Mouse (Mus musculus) brain, adult 2 months (tissue): ENCODE data around the gene Nrde2.
A peak's percentile ranks its signal among the peaks of the same experiment; 100 is the strongest.

Experiments used
- DNase-seq: peaks from one replicate; pipeline ENCODE4 v3.0.0; 2011; ENCODE audit warnings: low read depth, low spot score

The Nrde2 gene

DNA sequence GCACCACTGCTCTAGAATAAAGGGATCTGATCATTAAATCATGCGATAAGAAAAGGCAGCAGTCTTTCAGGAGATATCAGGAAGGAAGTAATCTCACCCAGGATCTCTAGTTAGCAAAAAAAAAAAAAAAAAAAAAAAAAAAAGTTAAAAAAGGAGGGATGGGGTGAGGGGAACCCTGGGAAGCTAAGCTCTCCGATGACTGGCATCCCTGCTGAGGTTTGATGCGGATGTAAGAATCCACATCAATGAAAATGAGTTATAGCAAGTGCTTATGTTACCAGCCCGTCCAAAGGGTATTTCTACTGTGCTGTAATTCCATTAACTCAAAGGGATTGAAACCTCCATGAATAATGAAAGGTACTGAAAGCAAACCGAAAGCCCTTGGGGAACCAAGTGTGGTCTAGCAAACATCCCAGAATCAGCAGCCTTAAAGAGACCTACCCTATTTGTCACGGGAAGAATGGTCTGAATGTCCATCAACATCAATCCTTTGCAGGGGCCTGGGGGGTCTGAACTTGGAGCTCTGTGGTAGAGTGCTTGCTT is 19.5 kb upstream of the Nrde2 start:
- DNase-seq, result no peak

DNA sequence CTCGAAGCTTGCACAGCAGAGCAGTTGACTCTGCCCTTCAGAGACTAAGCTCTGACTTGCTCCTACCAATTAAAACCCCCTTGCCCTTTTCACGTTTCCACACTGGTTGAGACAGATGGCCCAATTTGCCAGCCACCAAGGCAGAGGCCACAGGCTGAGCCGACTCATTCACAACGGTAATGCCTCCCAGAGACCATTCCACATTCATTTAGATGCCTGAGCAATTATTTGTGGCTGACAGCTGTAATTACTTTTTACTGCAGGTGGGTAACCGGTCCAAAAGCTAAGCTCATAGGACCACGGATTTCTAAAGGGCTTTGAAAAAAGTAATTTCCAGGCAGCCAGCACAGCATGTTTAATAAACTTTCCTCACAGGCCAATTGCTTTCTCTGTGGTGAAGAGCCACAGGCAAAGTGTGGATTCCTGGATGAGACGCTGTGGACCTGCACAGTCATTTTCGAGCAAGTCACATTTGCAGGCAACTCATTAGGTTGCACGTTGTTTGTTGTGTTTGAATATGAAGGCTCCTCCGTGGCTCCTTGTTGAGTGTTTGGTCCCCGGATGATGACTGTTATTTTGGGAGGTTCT is 17.1 kb upstream of the Nrde2 start:
- DNase-seq, result no peak

DNA sequence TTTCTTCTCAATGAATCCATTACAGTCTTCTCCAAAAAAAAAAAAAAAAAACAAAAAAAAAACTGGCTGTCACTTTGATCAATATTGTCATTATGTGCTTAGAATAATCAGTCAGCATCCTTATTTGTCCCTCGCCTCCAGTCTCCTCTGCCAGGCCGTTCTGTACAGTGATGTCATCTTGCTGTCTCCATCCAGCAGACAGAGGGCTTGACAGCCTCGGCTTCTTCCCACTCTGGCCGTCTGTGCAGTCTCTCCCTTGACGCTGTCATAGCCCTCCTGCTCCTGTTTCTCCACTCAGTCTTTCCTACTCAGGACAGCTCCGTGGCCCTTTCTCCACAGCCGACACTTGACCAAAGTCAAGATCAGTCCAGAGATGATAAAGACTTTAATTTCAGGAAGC is 13.0 kb upstream of the Nrde2 start:
- DNase-seq, result peak; percentile 64

DNA sequence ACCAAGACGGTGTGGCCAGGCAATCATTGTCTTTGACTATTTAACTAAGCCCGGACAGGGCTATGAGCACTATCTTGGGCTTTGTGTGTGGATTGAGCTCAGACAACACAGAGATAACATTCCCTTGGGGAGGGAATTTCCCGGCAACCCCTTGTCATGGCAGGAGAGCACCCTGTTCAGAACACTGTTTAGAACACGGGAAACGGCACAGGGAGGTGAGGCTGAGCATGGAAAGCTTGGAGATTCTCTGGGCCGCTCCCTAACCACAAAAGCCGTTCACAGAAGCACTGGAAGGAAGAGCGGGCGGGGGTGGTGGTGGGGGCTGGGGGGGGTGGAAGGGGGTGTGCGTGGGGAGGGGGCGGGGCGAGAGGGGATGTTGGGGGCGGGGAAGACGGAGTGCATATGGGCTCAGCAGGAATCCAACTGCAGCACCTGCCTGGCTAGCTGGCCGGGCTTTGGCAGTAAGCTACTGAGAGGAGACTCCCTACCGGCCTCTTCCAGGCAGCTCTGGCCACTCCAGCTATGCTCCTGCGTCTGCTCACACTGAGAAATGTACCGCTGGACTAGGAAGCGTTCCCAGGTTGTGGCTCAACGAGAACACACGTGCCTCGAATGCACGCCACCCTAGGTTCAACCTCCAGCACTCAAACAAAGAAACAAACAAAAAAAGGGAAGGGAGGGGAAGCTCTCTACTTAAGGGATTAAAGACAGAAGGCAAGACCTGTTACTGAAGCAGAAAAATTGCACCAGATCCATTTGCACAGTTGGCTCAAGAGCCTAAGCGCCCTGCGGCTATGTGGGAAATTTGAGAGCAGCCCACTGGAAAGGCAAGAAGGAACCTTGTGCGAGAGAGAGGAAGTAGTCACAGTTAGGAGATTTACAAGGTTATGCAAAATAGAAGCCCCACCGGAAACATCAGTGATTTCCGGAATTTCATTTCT is 8.7 kb upstream of the Nrde2 start:
- peak; percentile 91 for DNase-seq

DNA sequence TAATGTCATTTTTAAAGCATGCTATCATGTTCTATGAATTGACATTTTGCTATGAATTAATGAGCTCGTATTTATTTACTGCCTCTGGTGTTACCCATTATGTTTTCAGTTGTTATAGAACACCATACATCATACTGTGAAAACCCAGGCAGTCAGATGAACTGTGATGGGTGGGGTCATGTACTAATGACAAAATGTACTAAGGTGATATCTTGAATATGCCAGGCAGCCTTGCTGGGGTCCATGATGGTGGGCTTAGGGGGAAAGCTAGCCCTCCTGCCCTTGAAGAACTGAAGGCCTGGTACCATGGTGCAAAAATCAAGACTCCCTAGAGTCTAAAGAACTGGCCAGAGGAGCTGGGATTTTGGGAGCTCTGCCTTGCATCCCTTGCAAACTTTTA is 8.0 kb upstream of the Nrde2 start:
- no peak for DNase-seq

DNA sequence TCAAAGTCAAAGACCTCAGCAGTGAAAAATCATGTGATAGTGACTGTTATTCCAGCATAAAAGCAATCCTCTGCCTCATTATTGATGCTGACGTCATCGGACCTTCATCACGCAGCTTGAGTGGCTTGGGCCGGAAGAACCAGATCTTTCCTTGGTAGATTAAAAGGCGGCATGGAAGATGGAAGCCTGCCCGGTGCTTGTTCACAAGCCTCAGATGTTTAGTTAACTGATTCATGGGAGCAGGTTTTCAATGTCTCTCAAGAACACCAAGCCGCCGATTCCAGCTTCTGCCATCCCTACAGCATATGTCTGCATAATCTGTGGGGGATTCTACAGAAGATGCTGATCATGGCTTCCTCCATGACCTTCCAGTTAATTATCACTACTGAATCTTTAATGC is 7.5 kb upstream of the Nrde2 start:
- DNase-seq, result peak; percentile 58

DNA sequence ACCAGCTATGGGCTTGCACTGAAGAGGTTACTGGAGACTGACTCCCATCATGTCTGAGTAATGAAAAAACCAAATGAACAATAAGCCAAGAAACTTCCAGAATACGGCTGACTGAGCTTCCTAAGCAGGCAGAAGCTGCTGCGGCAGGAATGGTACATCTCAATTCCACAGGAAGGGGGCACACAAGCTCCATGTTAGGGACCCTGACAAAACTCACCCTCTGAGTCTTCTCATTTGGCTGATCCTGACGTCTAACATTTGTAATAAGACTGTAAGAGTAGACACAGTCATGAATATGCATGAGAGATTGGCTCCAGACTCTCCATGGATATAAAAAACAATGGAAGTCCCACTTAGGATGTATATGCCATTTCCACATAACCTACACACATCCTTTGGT is 6.7 kb upstream of the Nrde2 start:
- DNase-seq, result peak; percentile 90

DNA sequence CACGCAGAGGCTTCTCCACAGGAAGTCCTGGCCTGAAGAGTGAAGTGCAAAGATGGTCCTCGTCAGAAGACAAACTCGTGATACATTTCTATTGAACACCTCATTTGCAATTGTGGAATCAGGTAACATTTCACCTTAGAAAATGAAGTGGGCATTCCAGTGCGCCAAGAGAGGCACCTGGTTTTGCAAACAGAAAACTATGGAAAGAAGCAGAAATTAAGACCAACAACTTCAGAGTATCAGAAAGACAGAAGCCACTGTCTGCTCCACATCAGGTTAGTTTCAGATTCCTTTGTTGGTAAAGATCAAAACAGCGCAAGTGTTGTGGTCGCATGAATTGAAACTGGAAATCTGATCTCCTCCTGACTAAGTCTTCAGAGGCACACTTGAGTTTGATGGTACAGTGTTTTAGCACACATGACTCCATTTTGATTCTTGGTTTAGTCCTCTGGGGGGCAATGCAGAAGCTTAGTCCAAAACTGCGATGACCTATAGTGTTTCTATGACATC is 5.6 kb upstream of the Nrde2 start:
- no peak for DNase-seq

DNA sequence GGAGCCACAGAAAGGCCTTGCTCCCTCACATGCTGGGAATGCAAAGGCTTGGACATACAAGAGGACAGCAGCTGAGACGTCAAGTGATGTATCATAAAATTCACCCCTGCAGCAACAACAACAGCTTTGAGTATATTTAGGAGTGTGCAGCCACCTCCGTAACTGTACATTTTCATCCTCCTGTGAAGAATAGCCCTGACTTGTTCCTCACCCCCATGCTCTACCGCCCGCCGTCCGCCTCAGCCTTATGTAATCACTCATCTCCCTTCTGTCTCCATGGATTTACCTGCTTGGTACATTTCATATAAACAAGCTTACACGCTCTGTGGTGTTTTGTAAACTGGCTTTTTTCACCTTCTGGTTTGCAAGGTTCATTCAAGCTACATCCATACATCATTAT is 7.0 kb downstream of the Nrde2 start:
- peak; percentile 60 for DNase-seq

DNA sequence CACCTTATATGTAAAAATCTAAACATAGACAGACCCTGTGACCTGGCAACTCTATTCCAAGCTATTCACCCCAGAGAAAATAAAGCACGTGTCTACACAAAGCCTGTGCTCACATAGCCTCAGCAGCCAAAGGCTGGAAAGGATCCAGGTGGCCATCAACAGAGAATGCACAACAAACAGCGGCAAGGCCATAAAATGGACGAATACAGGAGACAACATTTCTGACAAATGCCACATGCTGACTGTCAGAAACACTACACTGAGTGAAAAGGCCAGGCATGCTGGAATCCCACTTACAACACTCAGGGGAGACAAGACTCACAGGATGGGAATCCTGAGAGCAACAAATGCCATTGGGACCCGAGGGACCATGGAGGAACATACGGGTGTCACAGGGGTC is 15.2 kb downstream of the Nrde2 start:
- DNase-seq, result peak; percentile 56

DNA sequence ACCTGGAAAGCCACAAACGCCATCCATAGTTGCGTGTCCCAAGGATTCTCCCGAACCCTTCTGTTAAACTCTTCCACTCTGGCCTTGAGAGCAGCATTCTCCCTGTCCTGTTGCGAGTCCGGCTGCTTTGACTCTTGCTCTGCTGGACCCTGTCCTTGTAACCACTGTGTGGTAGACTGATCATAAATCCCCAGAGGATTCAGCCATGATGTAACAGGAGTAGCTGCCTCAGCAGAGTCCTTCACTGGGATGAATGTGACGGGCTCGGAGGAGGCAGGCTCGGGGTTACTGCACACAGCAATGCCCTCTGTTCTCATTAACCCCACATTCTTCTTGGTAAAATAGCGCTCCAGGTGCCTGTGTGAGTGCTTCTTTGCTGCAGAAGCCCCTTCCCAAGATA is 15.7 kb downstream of the Nrde2 start:
- no peak for DNase-seq

DNA sequence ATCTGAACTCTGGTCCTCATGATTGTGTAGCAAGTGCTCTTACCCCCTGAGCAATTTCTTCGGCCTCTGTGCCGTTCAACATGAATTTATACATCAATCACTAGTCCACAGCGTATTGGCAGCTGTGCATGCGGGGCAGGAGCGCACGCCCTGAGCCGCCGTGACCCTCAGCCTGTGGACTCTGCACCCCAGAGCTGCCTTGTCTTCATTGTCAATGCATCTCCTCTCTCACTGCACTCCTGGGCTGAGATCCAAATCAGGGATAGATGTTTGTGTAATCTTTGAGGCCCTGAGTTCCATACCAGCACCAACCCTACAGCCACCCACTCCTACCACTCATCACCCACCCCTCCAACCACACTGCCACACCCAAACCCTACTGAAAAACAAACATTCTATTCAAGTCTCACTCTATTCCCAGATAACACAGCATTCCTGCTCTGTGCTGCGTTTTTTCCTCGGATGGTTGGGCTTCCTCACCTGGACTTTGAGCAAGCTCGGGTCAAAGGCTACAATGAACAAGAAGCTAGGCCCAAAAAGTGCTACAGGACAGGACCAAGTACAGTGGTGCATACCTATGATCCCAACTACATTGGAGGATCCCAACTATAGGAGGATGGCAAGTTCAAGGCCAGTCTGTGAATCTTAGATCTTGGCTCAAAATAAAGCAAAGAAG is 16.5 kb downstream of the Nrde2 start:
- no peak for DNase-seq

DNA sequence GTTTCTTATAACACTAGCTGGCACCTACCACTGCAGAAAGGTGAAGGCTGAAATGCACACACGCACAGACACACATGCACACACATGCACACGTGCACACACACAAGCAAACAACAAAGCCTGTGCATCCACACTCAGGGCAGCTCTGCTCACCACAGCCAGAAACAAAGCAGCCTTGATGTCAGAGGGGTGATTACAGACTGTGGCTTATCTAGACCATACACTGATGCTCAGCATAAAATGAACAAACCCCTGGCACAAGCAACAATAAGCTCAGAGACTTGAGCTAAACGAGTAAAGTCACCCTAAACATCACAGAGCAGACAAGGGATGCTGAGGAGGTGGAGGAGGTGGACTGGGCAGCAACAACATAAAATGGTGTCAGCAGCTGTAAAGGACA is 24.3 kb downstream of the Nrde2 start:
- no peak for DNase-seq

DNA sequence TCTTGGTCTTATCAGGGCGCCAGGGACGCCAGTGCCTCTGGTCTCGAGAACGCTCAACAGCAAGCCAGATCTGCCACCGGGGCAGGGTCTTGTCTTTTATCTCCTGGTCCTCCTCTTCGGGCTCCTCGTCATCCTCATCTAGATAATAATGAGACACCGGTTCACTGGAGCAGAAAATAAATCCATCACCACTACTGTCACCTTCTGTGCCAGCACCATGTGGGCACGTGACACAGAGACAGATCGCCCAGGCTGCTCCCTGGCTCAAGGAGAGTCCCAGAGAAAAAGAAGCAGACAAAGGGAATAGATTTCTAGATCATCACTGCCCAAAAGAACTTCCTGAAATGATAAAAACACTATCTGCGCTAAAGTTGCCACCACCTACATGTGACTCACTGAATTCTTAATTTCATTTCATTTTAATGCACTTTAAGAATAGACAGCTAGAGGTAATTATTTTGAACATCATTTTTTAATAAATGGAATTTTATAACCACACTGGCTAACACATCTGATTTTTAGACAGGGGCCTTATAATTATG is 25.0 kb downstream of the Nrde2 start:
- peak; percentile 55 for DNase-seq

DNA sequence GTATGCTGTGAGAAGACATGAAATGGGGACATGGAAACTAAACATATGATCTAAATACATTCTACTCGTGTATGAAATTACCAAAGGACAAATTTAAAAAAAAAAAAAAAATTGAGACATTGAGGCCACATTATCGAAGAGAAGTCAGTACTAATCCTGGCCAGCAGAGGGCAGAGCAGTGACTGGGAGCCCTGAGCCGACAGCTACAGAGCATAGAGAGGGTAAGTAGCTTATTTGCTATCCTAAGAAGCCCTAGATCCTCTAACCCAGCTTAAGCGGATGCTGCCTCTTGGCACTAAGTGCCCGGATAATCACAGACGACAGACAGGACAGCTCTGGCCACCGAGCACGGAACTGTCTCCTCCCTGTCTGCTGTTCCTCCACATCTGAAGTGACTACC is 27.8 kb downstream of the Nrde2 start:
- peak; percentile 90 for DNase-seq

DNA sequence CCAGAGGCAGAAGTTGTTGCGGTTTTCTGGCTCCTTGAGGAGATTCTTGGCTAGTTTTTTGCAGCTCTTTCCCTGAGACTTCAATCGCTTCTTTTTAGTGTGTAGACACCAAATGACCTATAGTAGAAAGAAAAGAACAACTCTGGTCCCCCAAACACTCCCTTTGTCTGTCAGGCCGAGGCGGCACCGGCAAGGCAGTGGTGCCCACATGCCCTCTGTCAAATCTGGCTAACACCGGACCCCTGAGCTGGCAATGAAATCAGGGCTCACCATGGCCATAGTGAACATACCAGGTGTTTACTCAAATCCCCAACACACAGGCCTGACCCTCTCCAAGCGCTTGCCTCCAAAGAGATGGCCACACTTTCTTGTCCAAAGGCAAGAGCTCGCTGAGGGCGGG is 28.3 kb downstream of the Nrde2 start:
- no peak for DNase-seq

DNA sequence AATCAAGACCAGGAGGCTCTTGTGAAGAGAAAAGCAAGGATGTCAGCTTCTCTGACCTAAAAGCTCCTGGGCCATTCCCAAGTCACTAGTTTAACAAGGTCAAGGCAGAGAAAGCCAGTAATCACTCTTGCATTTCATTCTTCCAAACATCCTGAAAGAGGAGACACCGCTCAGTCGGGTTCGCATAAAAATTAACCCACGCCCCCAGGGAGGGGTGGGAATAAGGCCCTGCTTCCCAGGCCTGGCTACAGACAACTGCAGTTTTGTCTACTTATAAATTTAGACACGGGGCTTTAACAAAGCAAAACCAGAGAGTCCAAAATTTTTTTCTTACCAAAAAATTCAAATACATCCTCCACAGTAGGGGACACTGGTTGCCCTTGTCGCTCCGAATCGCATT is 30.5 kb downstream of the Nrde2 start:
- no peak for DNase-seq

DNA sequence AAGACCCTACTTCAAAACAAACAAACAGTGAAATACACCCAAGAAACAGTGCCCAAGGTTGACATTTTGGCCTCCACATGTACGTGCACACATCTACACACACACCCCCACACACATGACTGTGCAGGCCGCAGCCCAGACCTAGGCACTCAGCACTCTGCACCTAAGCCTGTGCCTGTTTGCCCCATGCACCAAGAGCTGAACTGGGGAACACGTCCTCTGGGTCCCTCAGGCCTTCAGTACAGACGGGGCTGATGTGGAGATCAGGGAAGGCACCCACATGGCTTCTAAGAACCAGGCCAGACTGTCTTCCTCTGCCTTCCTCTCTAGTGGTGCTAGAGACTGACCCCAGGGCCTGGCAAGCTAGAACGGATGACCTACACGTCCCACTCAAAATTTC is 30.9 kb downstream of the Nrde2 start:
- DNase-seq, result no peak

DNA sequence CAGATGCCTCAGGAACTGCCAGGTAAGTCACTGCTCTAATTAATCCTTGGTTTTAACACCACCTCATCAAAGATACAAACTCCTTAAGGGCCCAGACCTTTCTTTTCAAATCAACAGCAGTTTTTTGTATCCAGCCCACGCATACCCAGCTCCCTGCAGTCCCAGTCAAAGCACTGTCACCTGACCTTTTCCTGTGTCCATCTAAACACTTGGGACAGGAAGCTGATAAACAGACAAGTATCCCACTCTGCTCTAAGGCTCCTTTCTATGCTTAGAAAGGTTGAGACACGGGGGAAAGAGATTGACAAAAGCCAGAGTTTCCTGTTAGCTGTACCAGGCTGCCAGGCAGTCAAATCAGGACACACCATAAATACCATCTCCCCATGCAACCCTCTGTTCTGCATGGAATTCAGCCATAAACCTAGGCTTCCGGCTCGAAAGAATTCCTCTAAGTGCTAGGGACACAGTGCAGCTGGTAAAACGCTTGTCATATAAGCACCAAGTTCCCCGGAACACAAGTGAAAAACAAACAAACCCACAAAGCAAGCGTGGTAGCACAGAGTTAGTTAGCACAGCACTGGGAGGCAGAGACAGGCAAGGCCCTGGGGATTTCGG is 31.5 kb downstream of the Nrde2 start:
- peak; percentile 88 for DNase-seq

DNA sequence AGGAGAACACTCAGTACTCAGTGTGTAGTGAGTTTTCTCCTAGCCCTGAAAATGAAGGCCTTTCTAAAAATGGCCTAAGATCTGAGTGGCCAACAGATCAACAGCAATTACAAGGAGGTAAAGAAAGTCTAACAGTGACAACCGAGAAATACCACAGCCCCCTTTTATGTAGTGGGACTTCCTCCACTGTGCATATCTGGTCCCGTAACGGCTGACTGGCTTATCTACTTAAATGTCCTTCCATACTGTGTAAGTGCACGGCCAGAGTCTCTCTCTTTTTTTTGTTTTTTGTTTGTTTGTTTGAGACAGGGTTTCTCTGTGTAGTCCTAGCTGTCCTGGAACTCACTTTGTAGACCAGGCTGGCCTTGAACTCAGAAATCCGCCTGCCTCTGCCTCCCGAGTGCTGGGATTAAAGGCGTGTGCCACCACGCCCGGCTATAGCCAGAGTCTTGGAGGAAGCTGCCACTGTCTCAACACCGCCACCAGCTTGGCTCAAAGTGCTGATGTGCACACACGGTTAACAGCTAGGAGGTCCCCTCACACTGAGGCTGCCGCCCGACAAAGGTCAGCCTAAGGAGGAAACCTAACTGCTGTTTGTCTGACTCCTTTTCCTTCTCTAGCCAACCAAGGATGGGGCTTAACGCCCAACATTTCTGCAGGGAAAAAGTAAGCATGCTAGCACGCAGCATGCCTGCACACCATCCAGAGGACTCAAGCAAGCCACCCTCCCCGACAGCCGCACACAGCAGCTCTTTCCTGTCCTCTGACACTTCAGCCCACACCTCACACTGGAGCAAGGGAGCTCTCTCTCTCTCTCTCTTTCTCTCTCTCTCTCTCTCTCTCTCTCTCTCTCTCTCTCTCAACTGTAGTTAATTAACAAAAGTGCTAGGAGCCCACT is 32.2 kb downstream of the Nrde2 start:
- peak; percentile 43 for DNase-seq
